Mouse (Mus musculus) embryo, embryonic 10 days (tissue): ENCODE results near the gene Lilra5.
"Not testable (repeated sequence)": the region's sequence is repeated elsewhere in the genome, so short reads cannot be mapped to it uniquely, and the experiment has no call there.

Experiments used
- DNase-seq: peaks from one replicate; pipeline ENCODE4 v3.0.0-alpha.2; 2015; ENCODE audit warnings: low spot score

The Lilra5 gene

GRCm38 (mm10) chr7:4237454-4237853 is at the start of gene Lilra5:
Gene Lilra5 (plus strand): TSS chr7:4237754.
- no peak for DNase-seq

GRCm38 (mm10) chr7:4207126-4207525 is 30.4 kb upstream of the Lilra5 start:
- no peak for DNase-seq

GRCm38 (mm10) chr7:4208626-4209025 is 28.9 kb upstream of the Lilra5 start:
- no peak for DNase-seq

GRCm38 (mm10) chr7:4213436-4213835 is 24.1 kb upstream of the Lilra5 start:
- not testable (repeated sequence) for DNase-seq

- no peak for DNase-seq
Observed at GRCm38 (mm10) chr7:4215396-4215795, 22.2 kb upstream of the Lilra5 start.

GRCm38 (mm10) chr7:4215805-4216204 is 21.7 kb upstream of the Lilra5 start:
- no peak for DNase-seq

GRCm38 (mm10) chr7:4235536-4235935 is 2.0 kb upstream of the Lilra5 start:
- no peak for DNase-seq

GRCm38 (mm10) chr7:4239038-4239721 is 1.6 kb downstream of the Lilra5 start:
- DNase-seq = no peak

GRCm38 (mm10) chr7:4251211-4251610 is 13.7 kb downstream of the Lilra5 start:
- DNase-seq = not testable (repeated sequence)

GRCm38 (mm10) chr7:4256060-4256459 is 18.5 kb downstream of the Lilra5 start:
- not testable (repeated sequence) for DNase-seq

- DNase-seq = not testable (repeated sequence)
Observed at GRCm38 (mm10) chr7:4260521-4260920, 23.0 kb downstream of the Lilra5 start.

- not testable (repeated sequence) for DNase-seq
Observed at GRCm38 (mm10) chr7:4272106-4272505, 34.6 kb downstream of the Lilra5 start.

- not testable (repeated sequence) for DNase-seq
Observed at GRCm38 (mm10) chr7:4273874-4274273, 36.3 kb downstream of the Lilra5 start.

GRCm38 (mm10) chr7:4275500-4275899 is 37.9 kb downstream of the Lilra5 start:
- not testable (repeated sequence) for DNase-seq

- DNase-seq = no peak
Observed at GRCm38 (mm10) chr7:4292638-4293037, 55.1 kb downstream of the Lilra5 start.
